Mouse (Mus musculus): ENCODE results near the gene Mslnl. TPM values are rescaled to one million over a fixed set of nuclear protein-coding genes. Genes with fewer than 3 reads are reported as not detected.
A peak's percentile ranks its signal among the peaks of the same experiment; 100 is the strongest.

Mslnl gene
- total and polyA plus RNA-seq, 2 experiments from 2014 or later, result 0.10 TPM; not detected in 1

DNA sequence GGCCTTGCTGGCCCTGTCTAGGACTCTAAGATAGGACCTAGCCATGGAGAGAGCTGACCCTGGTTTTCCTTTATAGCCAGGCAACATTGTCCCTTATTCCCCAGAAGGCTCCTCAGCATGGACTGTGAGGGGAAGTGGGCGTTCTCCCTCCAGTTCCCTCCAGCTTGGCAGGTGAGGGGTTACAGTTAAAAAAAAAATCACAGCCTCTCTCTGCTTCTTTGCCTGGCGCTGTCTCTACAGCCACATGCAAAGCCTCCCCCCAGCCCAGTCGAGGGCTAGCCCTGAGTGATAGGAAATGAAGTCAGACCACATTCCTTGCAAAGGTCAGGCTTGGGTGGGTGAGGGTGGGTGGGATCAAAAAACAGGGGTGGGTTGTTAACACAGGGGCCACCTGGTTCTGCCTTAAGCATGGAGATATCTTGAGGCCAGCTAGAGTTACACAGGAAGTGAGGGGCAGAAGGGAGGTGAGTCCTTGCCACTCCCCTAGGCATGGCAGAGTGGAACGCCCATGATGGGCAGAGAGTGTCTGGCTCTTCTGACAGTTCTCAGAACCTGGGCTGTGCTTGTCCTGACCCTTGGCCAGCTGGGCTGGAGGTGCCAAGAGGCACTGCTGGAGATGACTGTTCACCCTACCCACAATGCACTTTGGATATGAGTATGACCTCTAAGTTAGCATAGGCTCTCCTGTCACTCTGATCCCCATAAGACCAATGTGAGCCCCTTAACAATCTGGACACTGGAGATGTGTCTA, 20.0 kb downstream of the Mslnl start:
- no peaks in the 10 kb centered on the region for H3K4me1 ChIP-seq (ENCODE audit: insufficient read depth)
- no peak overlapping the region for H3K4me3 ChIP-seq (ENCODE audit: low read depth, low read length)
- H3K27ac ChIP-seq (ENCODE audit: low read depth, low read length), result no peak overlapping the region
- ATAC-seq, result no peak
- no peak for DNase-seq
- TF ChIP-seq CTCF (IDR thresholded peaks at IDR 0.05; ENCODE audit: low read depth), result no peak
- no peaks in the 10 kb centered on the region for H3K36me3 ChIP-seq (ENCODE audit: insufficient read depth)
- WGBS, result 66% methylated on average over 4 of the region's 4 CpGs
- H3K27me3 ChIP-seq (ENCODE audit: insufficient read depth, low read length), result no peaks in the 10 kb centered on the region
- H3K4me2 ChIP-seq (ENCODE audit: low read depth), result no peak overlapping the region
- H3K9me3 ChIP-seq (ENCODE audit: low read length), result no peaks in the 10 kb centered on the region
- no peak overlapping the region for H3K9ac ChIP-seq

GRCm38 (mm10) chr17:25756378-25757242, 20.8 kb downstream of the Mslnl start:
- H3K4me1 ChIP-seq (ENCODE audit: insufficient read depth), result no peaks in the 10 kb centered on the region
- no peaks in the 10 kb centered on the region for H3K9me3 ChIP-seq (ENCODE audit: low read length)
- no peak overlapping the region for H3K4me2 ChIP-seq (ENCODE audit: low read depth)
- no peak for TF ChIP-seq CTCF (IDR thresholded peaks at IDR 0.05; ENCODE audit: low read depth)
- no peaks in the 10 kb centered on the region for H3K36me3 ChIP-seq (ENCODE audit: insufficient read depth)
- no peaks in the 10 kb centered on the region for H3K27me3 ChIP-seq (ENCODE audit: insufficient read depth, low read length)
- no peak for ATAC-seq
- no peak for DNase-seq
- H3K4me3 ChIP-seq (ENCODE audit: low read depth, low read length), result no peak overlapping the region
- no peak overlapping the region for H3K27ac ChIP-seq (ENCODE audit: low read depth, low read length)
- 74% methylated on average over 9 of the region's 9 CpGs for WGBS
- no peak overlapping the region for H3K9ac ChIP-seq

- no peak overlapping the region for H3K4me2 ChIP-seq (ENCODE audit: low read depth)
- no peak overlapping the region for H3K27ac ChIP-seq (ENCODE audit: low read depth, low read length)
- no peaks in the 10 kb centered on the region for H3K36me3 ChIP-seq (ENCODE audit: insufficient read depth)
- ATAC-seq (no peak), DNase-seq (no peak)
- H3K9me3 ChIP-seq (ENCODE audit: low read length), result no peaks in the 10 kb centered on the region
- no peak overlapping the region for H3K9ac ChIP-seq
- no peak for TF ChIP-seq CTCF (IDR thresholded peaks at IDR 0.05; ENCODE audit: low read depth)
- H3K4me1 ChIP-seq (ENCODE audit: insufficient read depth), result no peaks in the 10 kb centered on the region
- H3K27me3 ChIP-seq (ENCODE audit: insufficient read depth, low read length), result no peaks in the 10 kb centered on the region
- 76% methylated on average over 3 of the region's 3 CpGs for WGBS
- no peak overlapping the region for H3K4me3 ChIP-seq (ENCODE audit: low read depth, low read length)
These were observed 21.8 kb downstream of the Mslnl start for GRCm38 (mm10) chr17:25757691-25758090.

DNA sequence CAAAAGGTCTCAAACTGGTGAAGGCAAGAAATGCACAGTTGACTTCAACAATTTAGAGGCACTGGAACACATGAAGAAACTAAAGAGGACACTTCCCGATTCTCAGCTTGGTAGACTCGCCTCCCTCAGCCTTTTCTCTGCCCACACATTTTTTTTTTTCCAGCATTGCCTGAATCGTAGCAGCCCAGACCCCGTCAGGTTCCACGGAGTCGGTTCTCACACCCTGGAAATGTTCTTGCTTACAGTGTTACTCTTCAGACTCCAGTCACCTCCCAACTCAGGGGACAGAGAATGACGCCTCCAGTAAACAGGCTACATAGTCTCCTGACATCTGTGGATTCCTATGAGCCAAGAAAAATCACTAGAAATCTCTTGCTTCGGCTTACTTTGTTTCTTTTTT, 24.3 kb downstream of the Mslnl start:
- ATAC-seq (no peak), DNase-seq (no peak)
- TF ChIP-seq CTCF (IDR thresholded peaks at IDR 0.05; ENCODE audit: low read depth), result no peak
- Histone ChIP-seq H3K4me2 (ENCODE audit: low read depth) (no peak overlapping the region), H3K4me3 (ENCODE audit: low read depth, low read length) (no peak overlapping the region), H3K36me3 (ENCODE audit: insufficient read depth) (no peaks in the 10 kb centered on the region), H3K4me1 (ENCODE audit: insufficient read depth) (no peaks in the 10 kb centered on the region), H3K27me3 (ENCODE audit: insufficient read depth, low read length) (no peaks in the 10 kb centered on the region), H3K27ac (ENCODE audit: low read depth, low read length) (no peak overlapping the region), H3K9ac (no peak overlapping the region), H3K9me3 (ENCODE audit: low read length) (no peaks in the 10 kb centered on the region)
- WGBS, result 78% methylated on average over 8 of the region's 8 CpGs

- no peaks in the 10 kb centered on the region for H3K4me1 ChIP-seq (ENCODE audit: insufficient read depth)
These were observed 25.7 kb downstream of the Mslnl start for GRCm38 (mm10) chr17:25761561-25761970.

DNA sequence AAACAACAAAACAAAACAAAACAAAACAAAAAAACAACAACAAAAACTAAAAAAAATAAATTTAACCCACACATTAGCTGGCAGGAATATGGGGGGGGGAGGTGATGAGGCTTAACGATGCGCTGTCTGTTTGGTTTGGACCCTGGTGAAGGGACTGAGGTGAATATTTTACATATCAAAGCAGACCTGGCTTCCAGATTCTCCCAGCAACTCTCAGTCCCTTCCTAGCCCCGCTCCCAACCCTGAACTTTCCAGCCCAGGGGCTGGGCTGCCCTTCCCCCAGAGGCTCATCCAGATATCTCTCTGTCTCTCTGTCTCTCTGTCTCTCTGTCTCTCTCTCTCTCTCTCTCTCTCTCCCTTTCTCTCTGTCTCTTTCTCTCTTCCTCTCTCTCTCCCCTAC, 26.7 kb downstream of the Mslnl start:
- Histone ChIP-seq H3K27me3 (ENCODE audit: insufficient read depth, low read length) (no peaks in the 10 kb centered on the region), H3K4me2 (ENCODE audit: low read depth) (no peak overlapping the region), H3K27ac (ENCODE audit: low read depth, low read length) (no peak overlapping the region), H3K9ac (no peak overlapping the region), H3K4me3 (ENCODE audit: low read depth, low read length) (no peak overlapping the region), H3K9me3 (ENCODE audit: low read length) (no peaks in the 10 kb centered on the region), H3K36me3 (ENCODE audit: insufficient read depth) (no peaks in the 10 kb centered on the region), H3K4me1 (ENCODE audit: insufficient read depth) (no peaks in the 10 kb centered on the region)
- WGBS, result 39% methylated on average over 3 of the region's 3 CpGs
- ATAC-seq (no peak), DNase-seq (no peak)
- no peak for TF ChIP-seq CTCF (IDR thresholded peaks at IDR 0.05; ENCODE audit: low read depth)

More at GRCm38 (mm10) chr17:25761561-25761970, 25.7 kb downstream of the Mslnl start:
- H3K4me2 ChIP-seq (ENCODE audit: low read depth), result no peak overlapping the region
- ATAC-seq (peak; percentile 43), DNase-seq (no peak)
- WGBS, result 54% methylated on average over 4 of the region's 4 CpGs
- H3K4me3 ChIP-seq (ENCODE audit: low read depth, low read length), result no peak overlapping the region
- H3K27me3 ChIP-seq (ENCODE audit: insufficient read depth, low read length), result no peaks in the 10 kb centered on the region
- no peaks in the 10 kb centered on the region for H3K36me3 ChIP-seq (ENCODE audit: insufficient read depth)
- TF ChIP-seq CTCF (IDR thresholded peaks at IDR 0.05; ENCODE audit: low read depth), result no peak
- no peaks in the 10 kb centered on the region for H3K9me3 ChIP-seq (ENCODE audit: low read length)
- peak overlapping the region; percentile 57; the same call in 1 of the 2 replicates for H3K27ac ChIP-seq (ENCODE audit: low read depth, low read length)
- H3K9ac ChIP-seq, result no peak overlapping the region

- Histone ChIP-seq H3K4me3 (ENCODE audit: low read depth, low read length) (no peak overlapping the region), H3K9ac (no peak overlapping the region), H3K4me1 (ENCODE audit: insufficient read depth) (no peaks in the 10 kb centered on the region), H3K27me3 (ENCODE audit: insufficient read depth, low read length) (no peaks in the 10 kb centered on the region), H3K27ac (ENCODE audit: low read depth, low read length) (no peak overlapping the region), H3K9me3 (ENCODE audit: low read length) (no peaks in the 10 kb centered on the region), H3K36me3 (ENCODE audit: insufficient read depth) (no peaks in the 10 kb centered on the region), H3K4me2 (ENCODE audit: low read depth) (no peak overlapping the region)
- DNase-seq (no peak), ATAC-seq (peak; percentile 43; the same call in 1 of the 2 replicates)
- 13% methylated on average over 5 of the region's 5 CpGs for WGBS
- TF ChIP-seq CTCF (IDR thresholded peaks at IDR 0.05; ENCODE audit: low read depth), result no peak
These were observed 30.0 kb downstream of the Mslnl start for GRCm38 (mm10) chr17:25765886-25766285.
